20 mouse cellular contexts compared by ENCODE assay signal in the genomic region with DNA sequence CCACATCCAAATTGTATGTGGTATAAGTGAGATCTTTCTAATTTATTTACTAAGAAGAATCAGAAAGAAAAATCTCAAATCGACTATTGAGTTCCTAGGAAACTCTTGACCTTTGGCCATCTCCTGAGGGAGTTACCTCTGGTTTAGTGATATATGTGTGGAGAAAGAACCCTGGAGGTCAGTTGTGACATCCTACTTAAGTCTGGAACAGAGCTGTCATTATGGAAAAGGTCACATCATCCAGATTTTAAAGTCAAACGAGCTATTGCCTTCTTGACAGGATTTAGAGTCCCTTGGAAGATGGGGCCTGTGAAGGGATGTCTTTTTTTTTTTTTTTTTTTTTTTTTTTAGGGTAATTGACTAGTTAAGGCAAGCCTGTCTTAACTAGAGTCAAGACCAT. TPM values are rescaled to one million over a fixed set of nuclear protein-coding genes. Genes with fewer than 3 reads are reported as not detected.
DNase-seq lines count a peak whose midpoint lies in the region; TF ChIP-seq lines count a peak whose summit lies in the region.
"Had no signal": no experiment of that assay in that cellular context is flagged by ENCODE, and none has a peak within 500 bp of the region (broad histone marks: within the 10 kb centered on the region; RNA-seq: fewer than 3 reads in every experiment).

No protein-coding gene starts in this region.

- no peak overlapping the region for H3K4me3 ChIP-seq in gastrocnemius, adult 2 months
- no peak overlapping the region for H3K4me3 ChIP-seq in kidney, adult 2 months (ENCODE audit: insufficient read depth, low read depth, low read length)
- H3K4me3 ChIP-seq: embryonic facial prominence, embryonic 12.5 days; embryonic facial prominence, embryonic 15.5 days; forebrain, embryonic 13.5 days; heart, embryonic 12.5 days; heart, embryonic 15.5 days; hindbrain, embryonic 10.5 days; hindbrain, embryonic 13.5 days had no signal

- TF ChIP-seq CTCF in gastrocnemius, adult 2 months (IDR thresholded peaks at IDR 0.05) = no peak
- TF ChIP-seq CTCF in kidney, adult 2 months (conservative IDR thresholded peaks at IDR 0.05; ENCODE audit: insufficient read depth, insufficient read length, low read depth, low read length) = no peak

- H3K36me3 ChIP-seq in kidney, adult 2 months (ENCODE audit: control insufficient read depth, insufficient read depth, low read length) = no peaks in the 10 kb centered on the region
- H3K36me3 ChIP-seq: embryonic facial prominence, embryonic 12.5 days; embryonic facial prominence, embryonic 15.5 days; heart, embryonic 12.5 days; heart, embryonic 15.5 days; hindbrain, embryonic 10.5 days had no signal

- no peak for DNase-seq in gastrocnemius, adult 2 months
- no peak for DNase-seq in gastrocnemius, postnatal 36 days
- DNase-seq in kidney, adult 2 months = no peak
- no peak for DNase-seq in kidney, adult 18-20 months
- peak; percentile 57 for DNase-seq in adipocyte (ENCODE audit: low spot score)
- DNase-seq in gonadal fat pad, adult 2 months (ENCODE audit: low read depth) = peak; percentile 89
- no peak for DNase-seq in MN1 (ENCODE audit: low spot score)
- DNase-seq: adrenal gland, postnatal 10 days; B cell, adult 2 months; cerebellum, adult 9-11 months; gastrocnemius, postnatal 25 days; kidney, adult 8-10 months had no signal

- H3K27me3 ChIP-seq in kidney, adult 2 months (replicated peaks; ENCODE audit: control insufficient read depth, insufficient read depth, low read length) = no peaks in the 10 kb centered on the region
- H3K27me3 ChIP-seq: embryonic facial prominence, embryonic 12.5 days; embryonic facial prominence, embryonic 15.5 days; forebrain, embryonic 13.5 days; heart, embryonic 12.5 days; heart, embryonic 15.5 days; hindbrain, embryonic 13.5 days had no signal

- TF ChIP-seq POLR2A in kidney, adult 2 months (IDR thresholded peaks at IDR 0.05; ENCODE audit: low read depth, low read length) = no peak

- H3K27ac ChIP-seq in gastrocnemius, adult 2 months = peak overlapping the region; percentile 75
- H3K27ac ChIP-seq in kidney, adult 2 months (ENCODE audit: insufficient read depth, low read depth, low read length) = peak overlapping the region; percentile 19; the same call in 1 of the 2 replicates
- H3K27ac ChIP-seq: embryonic facial prominence, embryonic 12.5 days; embryonic facial prominence, embryonic 15.5 days; forebrain, embryonic 13.5 days; hindbrain, embryonic 10.5 days; hindbrain, embryonic 13.5 days had no signal

- intact Hi-C loops in gastrocnemius, adult 2 months (cut with DNase I) = loop anchor here (5.0 kb wide), 1 partner anchor 45 kb away; no protein-coding TSS in a partner anchor
- intact Hi-C loops in gastrocnemius, postnatal 36 days (cut with DNase I) = no loop called here

- WGBS in kidney, adult 2 months = 29% methylated on average over 2 of the region's 2 CpGs

- no peaks in the 10 kb centered on the region for H3K4me1 ChIP-seq in kidney, adult 2 months (ENCODE audit: control insufficient read depth, insufficient read depth, low read length)
- H3K4me1 ChIP-seq: embryonic facial prominence, embryonic 12.5 days; embryonic facial prominence, embryonic 15.5 days; forebrain, embryonic 13.5 days; heart, embryonic 12.5 days; hindbrain, embryonic 10.5 days; hindbrain, embryonic 13.5 days had no signal

RNA-seq across cellular contexts. Expression of gene Cd200, which starts 32.0 kb away (rescaled TPM):
- total RNA-seq in gastrocnemius, adult 2 months (2021) = 10 to 100 TPM; 10.4 to 20.1 TPM
- total RNA-seq in gastrocnemius, postnatal 36 days (2021) = 10 to 100 TPM; 15.9 to 21.4 TPM
- 54.5 and 72.9 TPM in 2 replicates for polyA plus RNA-seq in kidney, adult 2 months (2012; rRNA removed)
- polyA plus RNA-seq in gonadal fat pad, adult 2 months (2012; rRNA removed) = 84.0 and 113 TPM in 2 replicates
- total RNA-seq: MEL had no signal

Comparison
In these comparisons a context has a peak if more than half of its experiments do, and no peak if none do; other contexts are left out.
1. DNase-seq: peak in adipocyte (single experiment) and gonadal fat pad, adult 2 months (single experiment); none in gastrocnemius, adult 2 months (single experiment), gastrocnemius, postnatal 36 days (0 of 2), kidney, adult 2 months (single experiment), kidney, adult 18-20 months (single experiment) and MN1 (single experiment).